Mouse (Mus musculus): ENCODE results near the gene Dnajc1. TPM values are rescaled to one million over a fixed set of nuclear protein-coding genes. Genes with fewer than 3 reads are reported as not detected.

The Dnajc1 gene
- polyA plus RNA-seq, 1 experiment from 2014 or later, result 41.8 TPM

- Histone ChIP-seq H3K27ac (ENCODE audit: low read depth, low read length) (no peak overlapping the region), H3K36me3 (ENCODE audit: control insufficient read depth, insufficient read depth, low read length) (peaks cover 5% of the 10 kb centered on the region; the same call in 1 of the 2 replicates), H3K27me3 (ENCODE audit: control insufficient read depth, insufficient read depth, low read length) (no peaks in the 10 kb centered on the region), H3K4me1 (replicated peaks; ENCODE audit: control insufficient read depth, insufficient read depth, low read length) (no peaks in the 10 kb centered on the region), H3K4me3 (ENCODE audit: low read depth, low read length) (no peak overlapping the region), H3K9me3 (ENCODE audit: control insufficient read depth, low read length) (no peaks in the 10 kb centered on the region), H3K9ac (ENCODE audit: low read length) (no peak overlapping the region), H3K4me2 (ENCODE audit: low read depth, low read length, severe bottlenecking) (no peak overlapping the region)
- ATAC-seq (replicated peaks; ENCODE audit: low FRiP score), result no peak
- 66% methylated on average over 3 of the region's 3 CpGs for WGBS
- DNase-seq (ENCODE audit: low spot score), result peak; percentile 49
Observed at GRCm38 (mm10) chr2:18217867-18218266, 174.8 kb downstream of the Dnajc1 start.

GRCm38 (mm10) chr2:18214031-18214430 lies 178.6 kb downstream of the Dnajc1 start:
- H3K9me3 ChIP-seq (ENCODE audit: control insufficient read depth, low read length), result no peaks in the 10 kb centered on the region
- no peak overlapping the region for H3K4me2 ChIP-seq (ENCODE audit: low read depth, low read length, severe bottlenecking)
- WGBS, result 87% methylated on average over 2 of the region's 2 CpGs
- no peaks in the 10 kb centered on the region for H3K4me1 ChIP-seq (replicated peaks; ENCODE audit: control insufficient read depth, insufficient read depth, low read length)
- DNase-seq (ENCODE audit: low spot score) (no peak), ATAC-seq (replicated peaks; ENCODE audit: low FRiP score) (no peak)
- no peak overlapping the region for H3K9ac ChIP-seq (ENCODE audit: low read length)
- no peak overlapping the region for H3K4me3 ChIP-seq (ENCODE audit: low read depth, low read length)
- H3K36me3 ChIP-seq (ENCODE audit: control insufficient read depth, insufficient read depth, low read length), result peaks cover 5% of the 10 kb centered on the region; the same call in 1 of the 2 replicates
- no peak overlapping the region for H3K27ac ChIP-seq (ENCODE audit: low read depth, low read length)
- no peaks in the 10 kb centered on the region for H3K27me3 ChIP-seq (ENCODE audit: control insufficient read depth, insufficient read depth, low read length)

- peaks cover 7% of the 10 kb centered on the region; the same call in 1 of the 2 replicates for H3K36me3 ChIP-seq (ENCODE audit: control insufficient read depth, insufficient read depth, low read length)
- 89% methylated on average over 4 of the region's 4 CpGs for WGBS
- DNase-seq (ENCODE audit: low spot score), result no peak
Observed at GRCm38 (mm10) chr2:18209948-18210347, 182.7 kb downstream of the Dnajc1 start.

GRCm38 (mm10) chr2:18209211-18209823 lies 183.3 kb downstream of the Dnajc1 start:
- Histone ChIP-seq H3K27me3 (ENCODE audit: control insufficient read depth, insufficient read depth, low read length) (no peaks in the 10 kb centered on the region), H3K36me3 (ENCODE audit: control insufficient read depth, insufficient read depth, low read length) (peaks cover 7% of the 10 kb centered on the region; the same call in 1 of the 2 replicates), H3K4me3 (ENCODE audit: low read depth, low read length) (no peak overlapping the region), H3K4me1 (replicated peaks; ENCODE audit: control insufficient read depth, insufficient read depth, low read length) (no peaks in the 10 kb centered on the region), H3K9me3 (ENCODE audit: control insufficient read depth, low read length) (no peaks in the 10 kb centered on the region), H3K9ac (ENCODE audit: low read length) (no peak overlapping the region), H3K4me2 (ENCODE audit: low read depth, low read length, severe bottlenecking) (no peak overlapping the region), H3K27ac (ENCODE audit: low read depth, low read length) (no peak overlapping the region)
- DNase-seq (ENCODE audit: low spot score), result no peak
- no peak for ATAC-seq (replicated peaks; ENCODE audit: low FRiP score)
- WGBS, result 90% methylated on average over 7 of the region's 7 CpGs

More at GRCm38 (mm10) chr2:18209948-18210347, 182.7 kb downstream of the Dnajc1 start:
- Histone ChIP-seq H3K4me3 (ENCODE audit: low read depth, low read length) (no peak overlapping the region), H3K9ac (ENCODE audit: low read length) (no peak overlapping the region), H3K27ac (ENCODE audit: low read depth, low read length) (no peak overlapping the region), H3K4me1 (replicated peaks; ENCODE audit: control insufficient read depth, insufficient read depth, low read length) (no peaks in the 10 kb centered on the region), H3K27me3 (ENCODE audit: control insufficient read depth, insufficient read depth, low read length) (no peaks in the 10 kb centered on the region), H3K9me3 (ENCODE audit: control insufficient read depth, low read length) (no peaks in the 10 kb centered on the region), H3K4me2 (ENCODE audit: low read depth, low read length, severe bottlenecking) (no peak overlapping the region)
- ATAC-seq (replicated peaks; ENCODE audit: low FRiP score), result no peak

GRCm38 (mm10) chr2:18208578-18208977 lies 184.1 kb downstream of the Dnajc1 start:
- Histone ChIP-seq H3K27ac (ENCODE audit: low read depth, low read length) (no peak overlapping the region), H3K9ac (ENCODE audit: low read length) (no peak overlapping the region), H3K4me2 (ENCODE audit: low read depth, low read length, severe bottlenecking) (no peak overlapping the region), H3K27me3 (ENCODE audit: control insufficient read depth, insufficient read depth, low read length) (no peaks in the 10 kb centered on the region), H3K36me3 (ENCODE audit: control insufficient read depth, insufficient read depth, low read length) (peaks cover 8% of the 10 kb centered on the region; the same call in 1 of the 2 replicates), H3K4me1 (replicated peaks; ENCODE audit: control insufficient read depth, insufficient read depth, low read length) (no peaks in the 10 kb centered on the region), H3K4me3 (ENCODE audit: low read depth, low read length) (no peak overlapping the region), H3K9me3 (ENCODE audit: control insufficient read depth, low read length) (no peaks in the 10 kb centered on the region)
- DNase-seq (ENCODE audit: low spot score), result no peak
- ATAC-seq (replicated peaks; ENCODE audit: low FRiP score), result no peak
- WGBS, result 83% methylated on average over 6 of the region's 6 CpGs

- peaks cover 11% of the 10 kb centered on the region; the same call in 1 of the 2 replicates for H3K36me3 ChIP-seq (ENCODE audit: control insufficient read depth, insufficient read depth, low read length)
- H3K27ac ChIP-seq (ENCODE audit: low read depth, low read length), result 0 out of 2 replicates have a peak overlapping the region, but pooled peaks have one; percentile 12
- 83% methylated on average over 10 of the region's 10 CpGs for WGBS
- no peaks in the 10 kb centered on the region for H3K27me3 ChIP-seq (ENCODE audit: control insufficient read depth, insufficient read depth, low read length)
- no peak for ATAC-seq (replicated peaks; ENCODE audit: low FRiP score)
- H3K4me3 ChIP-seq (ENCODE audit: low read depth, low read length), result no peak overlapping the region
- no peak overlapping the region for H3K9ac ChIP-seq (ENCODE audit: low read length)
- H3K4me2 ChIP-seq (ENCODE audit: low read depth, low read length, severe bottlenecking), result no peak overlapping the region
- peak; percentile 51 for DNase-seq (ENCODE audit: low spot score)
- no peaks in the 10 kb centered on the region for H3K4me1 ChIP-seq (replicated peaks; ENCODE audit: control insufficient read depth, insufficient read depth, low read length)
- no peaks in the 10 kb centered on the region for H3K9me3 ChIP-seq (ENCODE audit: control insufficient read depth, low read length)
Observed at GRCm38 (mm10) chr2:18206811-18207210, 185.8 kb downstream of the Dnajc1 start.

- WGBS, result 89% methylated on average over 3 of the region's 3 CpGs
- Histone ChIP-seq H3K4me2 (ENCODE audit: low read depth, low read length, severe bottlenecking) (no peak overlapping the region), H3K27me3 (ENCODE audit: control insufficient read depth, insufficient read depth, low read length) (no peaks in the 10 kb centered on the region), H3K4me1 (replicated peaks; ENCODE audit: control insufficient read depth, insufficient read depth, low read length) (no peaks in the 10 kb centered on the region), H3K9me3 (ENCODE audit: control insufficient read depth, low read length) (no peaks in the 10 kb centered on the region), H3K4me3 (ENCODE audit: low read depth, low read length) (no peak overlapping the region), H3K9ac (ENCODE audit: low read length) (no peak overlapping the region), H3K36me3 (ENCODE audit: control insufficient read depth, insufficient read depth, low read length) (peaks cover 11% of the 10 kb centered on the region; the same call in 1 of the 2 replicates), H3K27ac (ENCODE audit: low read depth, low read length) (no peak overlapping the region)
- no peak; the same call in 1 of the 2 replicates for ATAC-seq (replicated peaks; ENCODE audit: low FRiP score)
- peak; percentile 82 for DNase-seq (ENCODE audit: low spot score)
Observed at GRCm38 (mm10) chr2:18205118-18205517, 187.5 kb downstream of the Dnajc1 start.

GRCm38 (mm10) chr2:18202923-18203322 lies 189.7 kb downstream of the Dnajc1 start:
- H3K9me3 ChIP-seq (ENCODE audit: control insufficient read depth, low read length), result no peaks in the 10 kb centered on the region
- H3K27ac ChIP-seq (ENCODE audit: low read depth, low read length), result no peak overlapping the region
- ATAC-seq (replicated peaks; ENCODE audit: low FRiP score), result no peak
- H3K4me1 ChIP-seq (replicated peaks; ENCODE audit: control insufficient read depth, insufficient read depth, low read length), result no peaks in the 10 kb centered on the region
- H3K36me3 ChIP-seq (ENCODE audit: control insufficient read depth, insufficient read depth, low read length), result peaks cover 11% of the 10 kb centered on the region; the same call in 1 of the 2 replicates
- DNase-seq (ENCODE audit: low spot score), result no peak
- WGBS, result 96% methylated on average over 4 of the region's 4 CpGs
- no peak overlapping the region for H3K4me3 ChIP-seq (ENCODE audit: low read depth, low read length)
- no peak overlapping the region for H3K9ac ChIP-seq (ENCODE audit: low read length)
- H3K4me2 ChIP-seq (ENCODE audit: low read depth, low read length, severe bottlenecking), result no peak overlapping the region
- no peaks in the 10 kb centered on the region for H3K27me3 ChIP-seq (ENCODE audit: control insufficient read depth, insufficient read depth, low read length)
